Mouse (Mus musculus) CH12.LX (cell line): ENCODE measurements around the gene P4ha3.

Source experiments
- CTCF ChIP-seq, 2 experiments: IDR thresholded peaks in 1 of 2; conservative IDR thresholded peaks in 1 of 2; 2 replicates each; pipeline ENCODE4 v1.5.1; 2011 to 2012; ENCODE audit warnings: low read depth in 2 of 2, low read length in 2 of 2, improper control_type of control experiment in 1 of 2, inconsistent platforms in 1 of 2, mild to moderate bottlenecking in 1 of 2, moderate library complexity in 1 of 2
- HCFC1 ChIP-seq: IDR thresholded peaks from 2 replicates; pipeline ENCODE4 v1.6.1; 2012; ENCODE audit warnings: low read depth, mild to moderate bottlenecking, inconsistent platforms, low read length, improper control_type of control experiment
- JUND ChIP-seq: conservative IDR thresholded peaks from 2 replicates; pipeline ENCODE4 v1.6.1; 2011; ENCODE audit warnings: low read depth, low read length, improper control_type of control experiment
- MAFK ChIP-seq: IDR thresholded peaks from 2 replicates; pipeline ENCODE4 v1.6.1; 2011; ENCODE audit warnings: low read length, improper control_type of control experiment; ENCODE audit not compliant: insufficient replicate concordance
- NELFE ChIP-seq: IDR thresholded peaks from 2 replicates; pipeline ENCODE4 v1.6.1; 2011; ENCODE audit warnings: low read depth, low read length, improper control_type of control experiment
- POLR2A ChIP-seq: IDR thresholded peaks from 2 replicates; pipeline ENCODE4 v1.6.1; 2011; ENCODE audit warnings: low read depth, mild to moderate bottlenecking, improper control_type of control experiment, low read length
- POLR2AphosphoS2 ChIP-seq: IDR thresholded peaks from 2 replicates; pipeline ENCODE4 v1.6.1; 2011; ENCODE audit warnings: low read depth, low read length, improper control_type of control experiment
- RAD21 ChIP-seq: IDR thresholded peaks from 2 replicates; pipeline ENCODE4 v1.6.1; 2011; ENCODE audit warnings: low read depth, mild to moderate bottlenecking, low read length, improper control_type of control experiment, moderate library complexity
- SMC3 ChIP-seq: IDR thresholded peaks from 2 replicates; pipeline ENCODE4 v1.6.1; 2011; ENCODE audit warnings: low read depth, low read length, improper control_type of control experiment
- TCF12 ChIP-seq: IDR thresholded peaks from 2 replicates; pipeline ENCODE4 v1.6.1; 2014; ENCODE audit warnings: low read depth, mild to moderate bottlenecking, inconsistent platforms, low read length, improper control_type of control experiment
- ZC3H11A ChIP-seq: IDR thresholded peaks from 2 replicates; pipeline ENCODE4 v1.6.1; 2012; ENCODE audit warnings: low read depth, mild to moderate bottlenecking, inconsistent platforms, low read length, improper control_type of control experiment

- no peak for TF ChIP-seq CTCF (conservative IDR thresholded peaks at IDR 0.05 in 1 of 2, IDR thresholded peaks at IDR 0.05 in 1 of 2; ENCODE audit: low read depth in 2 of 2, low read length in 2 of 2)
- no peak for TF ChIP-seq ZC3H11A
- TF ChIP-seq POLR2A: no peak
- no peak for TF ChIP-seq NELFE
- TF ChIP-seq HCFC1: no peak
- TF ChIP-seq JUND: no peak
- no peak for TF ChIP-seq RAD21
- no peak for TF ChIP-seq POLR2AphosphoS2
- TF ChIP-seq TCF12: no peak
- TF ChIP-seq SMC3: no peak
- TF ChIP-seq MAFK: no peak
Observed at GRCm38 (mm10) chr7:100317534-100317933, 32.2 kb downstream of the P4ha3 start.
